ENCODE assay signal across 35 mouse cellular contexts in the genomic region with DNA sequence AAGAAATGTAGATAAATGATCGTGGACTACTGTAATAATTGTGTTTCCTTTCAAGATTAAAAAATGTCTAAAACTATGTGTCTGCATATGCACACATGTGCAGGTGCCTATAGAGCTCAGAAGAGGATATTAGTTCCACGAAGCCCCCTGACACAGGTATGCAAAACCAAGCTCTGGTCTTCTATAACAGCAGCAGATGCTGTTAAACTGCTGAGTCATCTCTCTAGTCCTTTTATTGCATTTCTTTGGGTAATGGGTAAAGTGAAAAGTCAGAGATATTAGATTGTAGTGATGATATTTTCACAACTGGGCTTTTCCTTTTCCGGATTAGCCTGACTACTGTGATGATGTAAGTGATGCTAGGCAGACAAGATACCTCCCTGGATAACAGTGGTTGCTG.
"Had no signal": no experiment of that assay in that cellular context is flagged by ENCODE, and none has a peak within 500 bp of the region (broad histone marks: within the 10 kb centered on the region; RNA-seq: fewer than 3 reads in every experiment).

No protein-coding gene starts in this region.

- H3K27me3 ChIP-seq: heart, embryonic 12.5 days; heart, embryonic 13.5 days; heart, embryonic 15.5 days; hindbrain, embryonic 12.5 days; hindbrain, embryonic 13.5 days; hindbrain, embryonic 15.5 days; intestine, embryonic 15.5 days; kidney, embryonic 15.5 days had no signal

- H3K9me3 ChIP-seq: heart, embryonic 10.5 days; heart, embryonic 12.5 days; heart, embryonic 13.5 days; heart, embryonic 15.5 days; hindbrain, embryonic 10.5 days; hindbrain, embryonic 12.5 days; hindbrain, embryonic 13.5 days; hindbrain, embryonic 15.5 days; intestine, embryonic 15.5 days; kidney, embryonic 15.5 days had no signal

- H3K36me3 ChIP-seq: heart, embryonic 10.5 days; heart, embryonic 12.5 days; heart, embryonic 13.5 days; heart, embryonic 15.5 days; hindbrain, embryonic 10.5 days; hindbrain, embryonic 12.5 days; hindbrain, embryonic 13.5 days; hindbrain, embryonic 15.5 days; intestine, embryonic 15.5 days; kidney, embryonic 15.5 days had no signal

- H3K9ac ChIP-seq: heart, embryonic 12.5 days; heart, embryonic 13.5 days; heart, embryonic 15.5 days; hindbrain, embryonic 12.5 days; hindbrain, embryonic 13.5 days; hindbrain, embryonic 14.5 days; hindbrain, embryonic 15.5 days; intestine, embryonic 15.5 days; kidney, embryonic 15.5 days had no signal

- H3K4me1 ChIP-seq: heart, embryonic 10.5 days; heart, embryonic 12.5 days; heart, embryonic 15.5 days; hindbrain, embryonic 10.5 days; hindbrain, embryonic 12.5 days; hindbrain, embryonic 13.5 days; hindbrain, embryonic 15.5 days; intestine, embryonic 15.5 days had no signal

- DNase-seq: heart, postnatal 10 days; heart, postnatal 14 days; heart, postnatal 36 days; heart, postnatal 4 days; kidney, adult 11 months; kidney, adult 18-20 months; kidney, adult 2 months; kidney, adult 8-10 months; kidney, adult 9 months; kidney, postnatal 10 days; kidney, postnatal 14 days; kidney, postnatal 25 days; kidney, postnatal 36 days; kidney, postnatal 4 days; layer of hippocampus, adult 9-11 months; layer of hippocampus, postnatal 36 days had no signal

- H3K4me3 ChIP-seq: heart, embryonic 10.5 days; heart, embryonic 12.5 days; heart, embryonic 13.5 days; heart, embryonic 15.5 days; hindbrain, embryonic 10.5 days; hindbrain, embryonic 12.5 days; hindbrain, embryonic 13.5 days; hindbrain, embryonic 15.5 days; intestine, embryonic 15.5 days; kidney, embryonic 15.5 days; layer of hippocampus, adult 2 months had no signal

- ATAC-seq: hindbrain, embryonic 16.5 days; hindbrain, postnatal 0 days; inflammation-experienced regulatory T-cells, adult 6 months; intestine, embryonic 15.5 days; intestine, embryonic 16.5 days; intestine, postnatal 0 days had no signal

- H3K4me2 ChIP-seq: heart, embryonic 11.5 days; heart, embryonic 12.5 days; heart, embryonic 13.5 days; heart, embryonic 15.5 days; hindbrain, embryonic 12.5 days; hindbrain, embryonic 13.5 days; hindbrain, embryonic 14.5 days; hindbrain, embryonic 15.5 days; intestine, embryonic 15.5 days; kidney, embryonic 15.5 days had no signal

- H3K27ac ChIP-seq: heart, embryonic 10.5 days; heart, embryonic 13.5 days; heart, embryonic 15.5 days; hindbrain, embryonic 10.5 days; hindbrain, embryonic 12.5 days; hindbrain, embryonic 13.5 days; hindbrain, embryonic 14.5 days; hindbrain, embryonic 15.5 days; hindbrain, postnatal 0 days; intestine, embryonic 15.5 days; kidney, embryonic 15.5 days; kidney, postnatal 0 days; layer of hippocampus, adult 2 months had no signal
